Mouse (Mus musculus): Measurements from ENCODE around the gene Spry1.
A peak's percentile ranks its signal among the peaks of the same experiment; 100 is the strongest.

The Spry1 gene

DNA sequence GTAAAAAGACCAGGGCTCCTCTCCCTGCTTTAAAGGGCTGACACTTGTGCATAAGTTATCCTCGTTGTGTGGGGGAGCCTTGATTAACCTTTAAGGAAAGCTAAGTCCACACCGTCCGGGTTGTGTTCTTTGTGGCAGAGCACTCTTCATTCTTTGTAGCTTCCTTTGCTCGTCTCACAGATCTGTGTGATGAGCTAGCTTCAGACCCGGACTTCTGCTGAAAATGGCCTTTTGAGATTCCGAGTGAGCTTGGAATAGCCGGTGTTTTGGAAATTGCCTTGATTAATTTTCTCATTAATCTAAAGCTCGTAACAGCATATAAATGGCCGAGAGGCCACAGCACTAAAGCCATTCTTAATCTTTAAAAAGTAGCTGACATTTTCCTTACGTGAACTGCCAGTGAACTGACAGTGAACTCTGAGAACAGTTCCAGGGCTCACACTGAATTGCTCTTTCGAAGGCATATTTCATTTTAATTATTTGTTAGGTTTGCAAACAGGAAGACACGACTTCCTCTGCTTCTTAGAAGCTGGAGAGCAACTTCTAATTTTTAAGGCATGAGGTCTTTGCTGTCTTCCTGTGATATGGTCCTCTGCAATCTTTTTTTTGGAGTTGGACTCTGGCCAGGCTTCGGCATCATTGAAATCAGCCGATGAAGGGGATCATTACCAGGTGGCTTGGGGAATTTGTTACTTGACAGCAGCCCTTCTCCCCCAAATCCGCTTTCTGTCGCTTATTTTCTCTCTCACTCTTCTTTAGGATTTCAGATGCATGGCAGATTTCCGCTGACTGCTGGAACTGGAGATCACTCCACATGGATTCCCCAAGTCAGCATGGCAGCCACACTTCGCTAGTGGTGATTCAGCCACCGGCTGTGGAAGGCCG lies 2.3 kb downstream of the Spry1 start:
- peak; percentile 58 to 62 for DNase-seq

DNA sequence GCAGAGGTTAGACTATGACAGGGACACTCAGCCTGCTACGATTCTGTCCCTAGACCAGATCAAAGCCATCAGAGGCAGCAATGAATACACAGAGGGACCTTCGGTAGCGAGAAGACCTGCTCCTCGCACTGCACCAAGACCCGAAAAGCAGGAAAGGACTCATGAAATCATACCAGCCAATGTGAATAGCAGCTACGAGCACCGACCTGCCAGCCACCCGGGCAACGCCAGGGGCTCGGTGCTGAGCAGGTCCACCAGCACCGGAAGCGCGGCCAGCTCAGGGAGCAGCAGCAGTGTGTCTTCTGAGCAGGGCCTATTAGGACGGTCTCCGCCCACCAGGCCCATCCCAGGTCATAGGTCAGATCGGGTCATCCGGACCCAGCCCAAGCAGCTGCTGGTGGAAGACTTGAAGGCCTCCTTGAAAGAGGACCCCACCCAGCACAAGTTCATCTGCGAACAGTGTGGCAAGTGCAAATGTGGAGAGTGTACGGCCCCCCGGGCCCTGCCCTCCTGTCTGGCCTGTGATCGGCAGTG lies 3.0 kb downstream of the Spry1 start:
- peak; percentile 60 to 72 for DNase-seq

DNA sequence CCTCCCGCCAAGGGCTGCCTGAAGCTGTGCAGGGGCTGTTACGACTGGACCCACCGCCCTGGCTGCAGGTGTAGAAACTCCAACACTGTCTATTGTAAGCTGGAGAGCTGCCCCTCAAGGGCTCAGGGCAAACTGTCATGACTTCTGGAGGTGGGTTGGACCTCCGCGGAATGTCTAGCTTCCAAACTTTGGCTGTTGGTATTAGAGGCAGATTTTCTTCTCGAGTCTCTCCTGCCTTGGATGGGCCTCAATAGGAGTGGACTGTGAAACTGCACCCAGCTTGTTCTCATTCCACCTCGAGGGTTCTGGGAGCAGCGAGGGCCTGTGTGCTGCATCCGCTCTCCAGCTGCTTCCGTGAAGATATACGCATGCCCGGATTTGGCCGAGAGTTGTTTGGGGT lies 3.7 kb downstream of the Spry1 start:
- DNase-seq, result no peak

DNA sequence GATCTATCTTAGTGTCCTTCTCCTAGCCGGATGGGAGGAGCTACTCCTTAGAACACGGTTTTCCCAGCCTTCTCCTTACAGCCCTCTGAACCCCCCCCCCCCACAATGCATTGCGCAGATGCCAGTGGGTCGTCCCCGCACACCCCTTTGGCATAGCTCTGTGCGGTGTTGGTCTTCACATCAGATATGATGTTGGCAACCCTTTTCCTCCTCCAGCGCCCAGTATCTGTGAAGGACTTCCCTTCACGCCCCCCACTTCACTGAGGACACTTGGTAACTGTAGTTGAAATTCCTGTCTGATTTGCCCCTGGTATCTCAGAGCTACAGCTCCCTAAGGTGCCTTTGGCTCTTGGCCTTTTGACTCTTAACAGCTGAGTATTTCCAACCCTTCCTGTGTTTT lies 4.2 kb downstream of the Spry1 start:
- DNase-seq, result no peak

DNA sequence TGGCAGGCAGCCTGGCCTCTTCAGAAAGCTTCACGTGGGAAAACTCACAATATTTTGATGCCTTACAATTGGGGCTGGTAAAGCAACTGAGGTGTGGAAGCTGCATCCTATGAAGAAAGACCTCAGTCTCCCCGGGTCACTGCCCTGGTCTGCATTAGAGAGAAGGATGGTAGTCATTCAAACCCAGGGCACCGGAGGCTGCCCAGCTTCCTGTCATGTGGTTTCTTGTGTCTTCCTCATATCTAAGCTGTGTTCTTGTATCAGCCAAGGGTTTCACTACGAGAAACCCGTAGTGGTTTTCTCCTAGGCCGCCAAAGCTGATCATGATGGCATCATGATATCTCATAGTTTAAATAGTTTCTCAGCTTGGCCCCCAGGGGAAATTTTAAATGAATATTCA lies 5.3 kb downstream of the Spry1 start:
- DNase-seq, result no peak

DNA sequence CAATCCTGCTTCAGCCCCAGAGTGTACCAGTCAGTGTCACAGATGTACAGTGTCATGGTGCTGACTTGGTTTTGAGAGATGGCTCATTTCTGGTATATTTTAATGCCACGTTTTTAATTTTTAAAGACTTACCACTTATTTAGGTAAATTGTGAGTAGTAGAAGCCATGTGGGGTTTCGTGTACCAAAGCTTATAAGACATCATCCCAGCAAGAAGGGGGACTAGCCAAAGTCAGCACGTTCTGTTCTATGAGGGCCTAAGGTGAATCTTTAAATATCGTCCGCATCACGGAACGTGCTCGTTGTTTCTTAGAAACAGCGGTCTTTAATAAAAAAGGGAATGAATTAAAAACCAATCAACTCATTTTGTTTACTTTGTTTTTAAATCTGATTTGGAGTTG lies 6.5 kb downstream of the Spry1 start:
- DNase-seq, result no peak

DNA sequence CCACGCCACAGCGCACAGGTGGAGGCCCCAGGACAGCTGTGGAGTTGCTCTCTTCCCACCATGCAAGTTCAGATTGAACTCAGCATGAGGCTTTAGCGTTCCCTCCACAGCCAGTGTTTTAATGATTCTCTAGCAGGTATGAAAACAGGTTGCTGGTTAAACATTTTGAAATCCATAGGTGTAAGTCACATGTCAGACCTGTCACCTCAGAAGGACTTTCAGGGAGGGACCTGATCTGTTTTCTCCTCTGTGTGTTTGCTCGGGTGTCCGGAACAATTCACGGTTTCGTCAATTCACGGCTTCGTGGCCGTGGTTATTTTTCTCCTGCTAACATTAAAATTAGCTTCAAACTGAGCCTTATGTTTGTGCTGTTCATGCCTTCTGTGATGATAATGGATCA lies 7.5 kb downstream of the Spry1 start:
- DNase-seq, result no peak

DNA sequence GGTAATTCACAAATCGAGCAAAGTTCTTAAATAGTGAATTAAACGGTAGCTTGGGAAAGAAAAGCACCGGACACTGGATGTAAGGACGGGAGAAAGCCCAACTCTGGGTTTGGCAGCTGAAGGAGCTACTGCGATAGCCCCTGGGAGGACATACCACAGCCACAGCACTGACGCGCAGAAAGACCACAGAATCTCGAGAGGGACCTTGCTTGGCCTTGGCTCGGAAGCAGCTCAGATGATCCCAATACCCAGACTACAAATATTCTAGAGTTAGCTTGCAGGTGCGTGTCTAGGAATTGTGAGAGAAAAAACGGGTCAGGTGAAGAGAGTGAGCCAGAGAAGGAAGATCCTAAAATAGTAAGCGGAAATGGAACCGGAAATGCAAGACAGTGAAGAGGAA lies 8.5 kb downstream of the Spry1 start:
- DNase-seq, result no peak

DNA sequence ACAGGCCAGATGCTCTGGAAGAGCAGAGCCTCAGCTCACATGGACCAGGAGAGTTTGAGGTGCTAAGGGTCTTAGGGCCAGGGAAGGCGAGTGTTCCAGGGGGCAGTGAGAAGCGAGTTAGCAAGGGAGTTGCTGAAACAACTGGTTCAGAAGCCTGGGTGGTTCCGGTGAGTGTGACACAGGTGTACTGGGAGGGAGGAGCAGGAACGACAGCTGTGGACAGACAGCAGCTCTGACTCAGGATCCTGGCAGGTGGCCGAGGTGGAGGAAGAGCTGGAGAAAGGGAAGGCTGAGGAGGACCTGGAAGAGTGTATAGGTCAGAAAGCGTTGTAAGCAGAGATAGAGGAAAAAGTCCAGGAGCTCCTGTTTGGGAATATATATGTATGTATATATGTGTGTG lies 9.5 kb downstream of the Spry1 start:
- no peak for DNase-seq

DNA sequence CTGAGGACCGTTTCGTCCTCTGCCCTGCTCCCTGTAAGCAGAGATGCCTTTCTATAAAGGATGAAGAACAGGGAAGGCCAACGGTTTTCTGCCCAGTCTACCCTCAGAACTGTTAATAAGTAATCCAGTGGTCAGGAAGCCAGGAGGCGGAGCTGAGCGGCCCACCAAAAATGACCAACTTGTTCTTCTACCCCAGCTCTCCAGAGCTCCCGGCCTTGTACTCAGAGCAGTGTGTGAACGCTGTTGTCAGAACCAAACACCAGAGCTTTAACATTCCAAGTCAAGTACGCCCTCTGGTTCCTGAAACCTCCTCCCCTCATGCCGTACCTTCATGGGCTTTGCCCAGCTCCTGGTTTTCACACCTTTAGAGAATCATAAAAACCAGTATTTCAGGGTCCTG lies 12.8 kb downstream of the Spry1 start:
- peak; percentile 37 to 48 for DNase-seq

DNA sequence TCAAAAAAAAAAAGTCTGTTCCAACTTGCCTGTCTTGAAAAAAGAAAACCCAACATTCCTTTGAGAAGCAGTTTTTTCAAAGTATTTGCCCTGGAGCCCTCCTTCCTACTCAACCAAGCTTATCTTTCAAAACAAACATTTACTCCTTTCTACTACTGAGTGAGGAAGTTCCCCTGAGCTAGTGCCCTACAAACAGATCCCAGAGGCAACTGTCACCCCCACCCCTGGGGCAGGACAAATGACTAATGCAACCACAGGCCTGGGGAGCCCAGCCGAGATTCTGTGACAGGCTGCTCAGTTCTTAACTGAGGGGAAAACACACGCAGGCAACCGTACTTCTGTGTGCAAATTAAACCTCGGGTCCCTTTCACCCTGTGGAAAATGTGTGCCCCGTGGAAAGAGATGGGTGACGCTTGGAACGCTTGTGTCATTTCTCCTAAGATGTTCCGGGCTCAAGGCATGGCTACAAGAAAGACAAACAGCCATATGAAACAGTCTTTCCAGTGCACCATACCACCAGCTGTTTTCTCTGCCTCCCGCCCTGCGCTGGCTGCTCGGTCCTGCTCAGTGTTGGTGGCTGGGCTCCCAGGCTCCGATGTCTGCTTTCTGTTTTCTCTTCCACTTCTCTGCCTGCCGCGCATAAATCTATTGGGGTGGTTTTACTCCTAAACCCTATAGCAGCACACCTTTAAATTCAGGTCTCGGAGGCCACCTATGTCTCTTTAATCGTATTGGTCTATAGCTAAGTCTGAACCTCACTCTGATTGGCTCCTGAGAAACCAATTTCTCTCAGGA lies 14.4 kb downstream of the Spry1 start:
- peak; percentile 50 to 58 for DNase-seq

DNA sequence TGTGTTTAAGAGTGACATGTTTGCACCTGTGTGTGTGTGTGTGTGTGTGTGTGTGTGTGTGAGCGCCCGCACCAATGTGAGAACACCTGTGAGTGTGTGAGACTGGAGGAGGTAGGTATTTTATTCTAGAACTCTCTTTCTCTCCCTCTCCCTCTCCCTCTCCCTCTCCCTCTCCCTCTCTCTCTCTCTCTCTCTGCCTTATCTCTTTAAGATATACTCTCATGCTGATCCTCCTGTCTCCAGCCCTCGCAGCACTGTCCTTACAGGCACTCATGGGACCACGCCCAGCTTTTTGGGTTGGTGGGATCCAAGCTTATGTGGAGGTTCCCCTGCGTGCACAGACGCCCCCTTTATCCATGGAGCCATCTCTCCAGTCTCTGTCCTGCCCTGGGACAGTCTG lies 15.0 kb downstream of the Spry1 start:
- no peak for DNase-seq

DNA sequence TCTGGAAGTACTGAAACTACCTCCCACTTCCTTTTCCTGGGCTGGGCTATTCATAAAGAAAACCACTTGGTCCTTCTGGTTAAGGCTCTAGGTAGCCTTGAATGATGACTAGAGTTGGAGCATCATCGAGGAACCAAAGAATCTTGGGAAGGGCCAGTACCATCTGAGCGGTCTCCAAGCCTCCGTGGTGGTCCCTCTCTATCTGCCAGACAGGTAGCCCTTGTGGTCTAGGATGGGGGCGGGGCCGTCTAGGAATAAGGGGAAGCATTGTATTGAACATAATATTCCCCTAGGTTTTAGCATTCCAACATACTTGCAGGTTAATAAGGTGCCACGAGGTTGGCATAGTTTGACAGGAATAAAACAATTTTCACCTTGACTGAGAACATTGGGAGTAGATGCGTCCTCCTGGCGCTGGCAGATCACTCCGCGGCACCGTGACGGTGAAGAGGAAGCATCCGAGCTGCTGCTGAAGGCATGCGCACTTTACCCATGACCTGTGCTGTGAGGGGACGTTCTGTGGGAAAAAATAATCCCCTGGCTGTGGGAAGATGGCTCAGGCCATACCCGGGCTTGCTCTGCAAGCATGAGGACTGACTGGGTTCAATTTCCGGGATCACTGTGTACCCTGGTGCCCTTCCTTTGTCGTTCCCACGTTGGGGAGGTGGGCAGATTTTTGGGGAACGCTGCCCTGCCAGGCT lies 16.3 kb downstream of the Spry1 start:
- no peak for DNase-seq

DNA sequence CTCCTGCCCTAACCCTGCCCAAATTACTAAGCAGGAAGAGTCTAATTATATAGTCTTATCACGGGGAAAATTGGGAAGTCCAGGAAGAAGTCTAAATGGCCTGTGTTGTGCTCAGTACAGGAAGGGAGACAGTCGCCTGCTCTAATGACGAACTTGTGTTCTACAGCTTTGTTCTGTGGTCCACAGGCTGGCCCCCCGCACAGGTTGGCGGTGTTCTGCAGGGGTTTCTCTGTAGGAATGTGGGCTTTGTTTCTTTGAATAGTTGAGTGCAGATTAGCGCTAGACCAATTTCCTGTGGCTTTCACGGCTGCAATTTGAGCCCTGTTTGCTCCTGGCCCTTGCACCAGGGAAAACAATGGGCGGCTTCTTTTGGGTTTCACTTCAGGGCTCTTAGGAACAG lies 17.3 kb downstream of the Spry1 start:
- no peak for DNase-seq

DNA sequence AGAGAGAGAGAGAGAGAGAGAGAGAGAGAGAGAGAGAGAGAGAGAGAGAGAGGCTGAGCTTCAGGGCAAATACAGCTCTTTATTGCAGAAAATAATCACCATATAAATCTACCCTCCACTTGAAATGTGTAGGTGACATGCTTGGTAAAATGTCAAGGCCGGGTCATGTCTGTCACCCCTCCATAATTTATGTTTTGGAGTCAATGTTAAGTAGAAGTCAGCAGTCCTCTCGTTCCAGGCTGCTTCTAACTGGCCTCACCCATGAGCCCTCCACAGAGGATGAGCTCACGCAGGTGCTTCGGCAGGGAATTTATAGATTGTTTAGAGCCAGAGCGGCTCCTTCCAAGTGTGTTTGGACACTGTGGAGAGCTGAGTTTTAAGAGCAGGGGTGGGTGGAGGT lies 18.4 kb downstream of the Spry1 start:
- DNase-seq, result no peak

DNA sequence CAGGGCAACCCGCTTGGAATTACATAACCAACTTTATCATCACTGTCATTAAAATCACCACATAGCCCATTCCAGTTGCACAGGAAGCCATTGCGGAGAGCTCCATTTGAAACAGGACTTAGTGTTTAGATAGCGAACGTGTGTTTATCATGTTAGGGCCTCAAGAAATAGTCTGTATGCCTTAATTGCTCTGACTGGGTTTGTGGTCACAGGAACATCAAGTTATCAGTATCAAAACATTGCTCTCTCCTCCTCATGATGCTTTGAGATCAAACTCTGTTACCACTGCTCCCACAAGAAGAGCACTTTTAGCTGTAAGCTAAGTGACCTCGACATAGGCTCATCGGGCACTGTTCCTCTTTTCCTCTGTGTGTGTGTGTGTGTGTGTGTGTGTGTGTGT lies 19.9 kb downstream of the Spry1 start:
- DNase-seq, result no peak

DNA sequence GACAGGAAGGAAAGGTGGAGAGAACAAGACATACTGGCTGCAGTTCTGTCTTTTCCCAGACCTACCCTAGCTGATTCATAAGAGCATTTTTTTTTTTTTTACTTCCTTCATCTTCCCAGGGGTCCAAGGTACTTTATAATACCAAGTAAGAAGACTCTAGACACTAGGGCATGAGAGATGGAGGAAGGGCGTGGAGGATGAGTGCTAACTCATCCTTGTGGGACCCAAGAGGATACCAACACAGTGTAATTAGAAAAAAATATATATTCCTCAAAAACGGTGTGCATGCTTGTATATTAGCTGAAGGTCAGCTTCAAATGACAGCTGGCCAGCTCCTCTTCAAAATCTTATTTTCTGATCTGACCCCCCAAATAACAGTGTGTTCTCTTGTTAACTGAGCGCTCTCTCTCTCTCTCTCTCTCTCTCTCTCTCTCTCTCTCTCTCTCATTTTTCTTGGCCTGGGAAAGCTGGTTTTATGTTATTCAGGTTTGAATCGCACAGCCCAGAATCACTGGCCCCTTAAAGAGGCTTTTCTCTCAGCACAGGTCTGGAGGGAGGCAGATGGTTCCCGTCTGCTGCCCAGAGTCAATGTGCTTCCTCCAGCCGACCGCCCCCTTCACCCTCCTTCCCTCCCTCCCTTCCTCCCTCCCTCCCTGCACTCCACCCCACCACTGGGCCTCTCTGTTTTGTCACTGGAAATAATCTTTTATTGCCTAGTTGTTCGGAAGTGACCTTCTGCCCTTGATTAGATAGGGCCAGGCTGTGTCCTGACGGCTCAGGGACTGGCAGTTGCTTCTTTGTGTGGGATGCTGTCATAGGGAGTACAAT lies 26.8 kb downstream of the Spry1 start:
- peak; percentile 58 to 69 for DNase-seq

DNA sequence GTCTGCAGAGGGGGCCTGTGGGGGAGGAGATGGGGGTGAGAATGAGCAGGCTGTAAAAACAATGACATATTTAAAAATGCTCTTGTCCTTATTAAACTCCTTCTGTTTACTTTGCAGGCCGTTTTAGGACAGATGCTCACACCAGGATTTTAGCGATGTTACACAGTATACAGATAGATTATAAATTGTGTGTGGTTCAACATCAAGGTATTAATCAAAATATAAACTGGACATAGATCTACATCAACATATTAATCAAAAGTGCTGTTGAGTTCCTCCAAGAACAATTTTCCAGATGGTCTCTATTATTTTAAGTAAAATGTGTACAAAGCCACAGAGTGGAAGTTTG lies 27.3 kb downstream of the Spry1 start:
- DNase-seq, result no peak

DNA sequence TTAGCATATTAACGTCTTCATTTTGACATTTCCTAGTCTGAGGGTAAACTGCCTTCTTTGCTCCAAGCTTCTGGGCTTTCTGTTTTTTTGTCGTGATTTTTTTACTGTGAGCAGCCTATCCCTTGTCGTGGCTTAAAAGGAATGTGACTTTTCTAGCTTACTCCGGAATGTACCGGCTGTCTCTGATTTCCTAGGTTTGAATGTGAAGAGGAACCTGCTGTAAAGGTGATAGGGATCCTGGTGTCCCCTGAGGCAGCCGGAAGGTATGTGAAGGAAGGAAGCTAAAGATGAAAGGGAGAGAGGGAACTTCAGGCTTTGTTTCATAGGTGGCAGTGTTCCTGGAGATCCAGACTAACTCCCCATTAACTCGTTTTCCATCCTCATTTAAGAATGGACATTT lies 28.0 kb downstream of the Spry1 start:
- DNase-seq, result no peak

DNA sequence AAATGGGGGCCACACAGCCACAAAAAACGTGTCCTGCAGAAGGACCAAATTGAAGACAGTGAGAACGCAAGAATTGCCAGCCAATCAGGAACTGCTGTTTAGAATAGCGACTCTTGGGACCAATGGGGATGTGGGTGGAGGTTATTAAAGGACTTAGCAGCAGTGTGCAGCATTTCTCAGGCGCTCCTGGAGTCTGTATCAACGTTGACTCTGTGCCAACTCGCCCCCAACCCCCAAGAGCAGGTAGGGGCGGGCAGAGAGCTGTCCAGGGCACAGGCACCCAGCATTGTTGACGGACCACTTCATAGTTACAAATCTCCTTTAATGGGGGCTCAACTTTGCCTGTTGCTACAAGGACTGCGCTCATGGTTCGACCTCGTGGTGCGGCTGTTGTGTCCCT lies 28.9 kb downstream of the Spry1 start:
- DNase-seq, result no peak

DNA sequence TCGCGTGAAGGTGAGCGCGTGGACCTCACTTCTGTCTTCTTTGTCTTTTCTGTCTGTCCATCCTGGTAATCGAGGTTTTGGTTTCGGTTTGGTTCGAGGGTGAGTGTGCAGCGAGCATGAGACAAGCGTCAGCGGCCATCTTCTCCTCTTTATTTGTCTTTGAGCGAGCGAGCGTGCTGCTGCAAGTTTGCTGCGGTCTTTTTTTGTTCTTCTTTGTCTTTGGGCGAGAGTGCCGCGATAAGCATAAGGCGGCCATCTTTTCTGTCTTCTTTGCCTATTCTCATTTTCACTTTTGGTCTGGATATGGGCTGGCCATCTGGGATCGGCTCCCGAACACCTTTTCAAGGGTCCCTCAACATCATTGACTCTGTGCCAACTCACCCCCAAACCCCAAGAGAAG lies 29.4 kb downstream of the Spry1 start:
- DNase-seq, result no peak

DNA sequence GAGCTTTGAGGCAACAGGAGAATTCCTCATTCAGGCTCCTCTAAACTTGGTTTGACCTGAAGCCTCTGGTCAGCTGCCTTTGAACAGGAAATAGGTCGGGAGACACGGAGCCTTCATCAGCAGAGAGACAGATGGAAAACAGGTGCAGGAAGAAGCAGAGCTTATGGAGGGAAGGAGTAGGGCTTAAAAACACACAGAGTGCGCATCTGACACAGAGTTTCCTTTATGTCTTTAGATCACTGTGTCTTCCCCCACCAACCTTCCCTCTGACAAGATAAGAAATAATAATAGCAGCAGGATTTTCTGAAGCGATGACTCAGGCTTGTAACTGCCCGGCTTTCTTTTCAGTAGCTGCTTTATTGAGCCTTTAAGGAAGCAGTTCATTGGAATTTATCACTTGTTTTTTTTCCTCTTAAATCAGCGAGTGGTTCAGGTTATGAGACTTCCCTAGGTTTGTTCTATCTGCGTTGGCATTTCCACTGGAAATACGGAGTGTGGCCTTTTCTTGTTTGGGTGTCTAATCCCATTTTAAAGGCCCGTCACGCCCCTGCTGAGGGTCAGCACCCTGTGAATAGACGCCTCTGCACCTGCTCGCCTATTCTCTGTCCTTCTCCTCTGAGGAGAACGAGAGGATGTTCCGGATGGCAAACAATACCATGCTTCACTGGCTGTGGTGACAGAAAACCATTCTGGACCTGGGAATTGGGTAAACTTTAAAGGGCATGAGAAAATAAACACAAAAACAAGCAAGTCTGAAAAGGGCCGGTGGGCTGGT lies 32.7 kb downstream of the Spry1 start:
- DNase-seq, result no peak

All from kidney, postnatal 36 days (tissue).